Mouse (Mus musculus) MEL (cell line): ENCODE results near the gene Taok2. TPM values are rescaled to one million over a fixed set of nuclear protein-coding genes. Genes with fewer than 3 reads are reported as not detected.
A peak's percentile ranks its signal among the peaks of the same experiment; 100 is the strongest.

Experiments
- DNase-seq: peaks from one replicate; pipeline ENCODE4 v3.0.0; 2011; ENCODE audit warnings: low read depth, low spot score
- H3K27ac ChIP-seq: 2 replicates; pipeline ENCODE4 v1.5.1; 2012; ENCODE audit warnings: low read depth, mild to moderate bottlenecking, control low read depth, low read length, moderate library complexity; ENCODE audit not compliant: control insufficient read depth
- H3K27me3 ChIP-seq, 2 experiments: fragments of 150-350 bp in 1 of 2; sonication (generic) in 1 of 2; 2 replicates each; pipeline ENCODE4 v1.6.1; 2012; ENCODE audit warnings: low read length in 2 of 2, mild to moderate bottlenecking in 2 of 2, improper control_type of control experiment in 1 of 2, moderate library complexity in 1 of 2; ENCODE audit not compliant: insufficient read depth in 2 of 2, control insufficient read depth in 1 of 2
- H3K36me3 ChIP-seq, 2 experiments: 2 replicates each; pipeline ENCODE4 v1.6.1; 2012 to 2014; ENCODE audit warnings: low read length in 2 of 2, improper control_type of control experiment in 1 of 2, inconsistent platforms in 1 of 2, mild to moderate bottlenecking in 1 of 2; ENCODE audit not compliant: insufficient read depth in 2 of 2, control insufficient read depth in 1 of 2
- H3K4me1 ChIP-seq, 2 experiments: fragments of 150-350 bp in 1 of 2; sonication (generic) in 1 of 2; 2 replicates each; pipeline ENCODE4 v1.6.1; 2012; ENCODE audit warnings: low read length in 2 of 2, improper control_type of control experiment in 1 of 2, mild to moderate bottlenecking in 1 of 2; ENCODE audit not compliant: insufficient read depth in 2 of 2, control insufficient read depth in 1 of 2
- H3K4me3 ChIP-seq, 2 experiments: fragments of 150-350 bp in 1 of 2; sonication (generic) in 1 of 2; 2 replicates each; pipeline ENCODE4 v1.5.1; 2012; ENCODE audit warnings: low read depth in 2 of 2, low read length in 2 of 2, mild to moderate bottlenecking in 2 of 2, moderate library complexity in 2 of 2, control low read depth in 1 of 2, improper control_type of control experiment in 1 of 2; ENCODE audit not compliant: control insufficient read depth in 1 of 2, insufficient read depth in 1 of 2
- H3K79me2 ChIP-seq: 2 replicates; pipeline ENCODE4 v1.6.1; 2012; ENCODE audit warnings: mild to moderate bottlenecking, low read length, moderate library complexity; ENCODE audit not compliant: control insufficient read depth, poor library complexity, insufficient read depth
- H3K9ac ChIP-seq: 2 replicates; pipeline ENCODE4 v1.6.1; 2012; ENCODE audit warnings: low read depth, mild to moderate bottlenecking, control low read depth, low read length, moderate library complexity; ENCODE audit not compliant: control insufficient read depth, poor library complexity, severe bottlenecking
- H3K9me3 ChIP-seq: fragments of 150-350 bp; sonication (generic); replicated peaks from 2 replicates; pipeline ENCODE4 v1.6.1; 2012; ENCODE audit warnings: mild to moderate bottlenecking, low read length, improper control_type of control experiment, moderate library complexity; ENCODE audit not compliant: insufficient read depth
- CHD2 ChIP-seq: IDR thresholded peaks from 2 replicates; pipeline ENCODE4 v1.6.1; 2011; ENCODE audit warnings: low read length, improper control_type of control experiment
- CTCF ChIP-seq, 3 experiments: IDR thresholded peaks in 2 of 3; conservative IDR thresholded peaks in 1 of 3; 2 replicates each; pipeline ENCODE4 v1.5.1; 2011 to 2012; ENCODE audit warnings: low read length in 3 of 3, low read depth in 2 of 3, mild to moderate bottlenecking in 2 of 3, improper control_type of control experiment in 1 of 3, inconsistent platforms in 1 of 3, mixed read lengths in 1 of 3, moderate library complexity in 1 of 3; ENCODE audit not compliant: control insufficient read depth in 1 of 3, insufficient read depth in 1 of 3, poor library complexity in 1 of 3, severe bottlenecking in 1 of 3
- ELF1 ChIP-seq: IDR thresholded peaks from 2 replicates; pipeline ENCODE4 v1.6.1; 2014; ENCODE audit warnings: low read depth, mild to moderate bottlenecking, inconsistent platforms, low read length, improper control_type of control experiment, moderate library complexity
- EP300 ChIP-seq, 2 experiments: IDR thresholded peaks; 2 replicates each; pipeline ENCODE4 v1.6.1; 2011; ENCODE audit warnings: improper control_type of control experiment in 2 of 2, low read length in 2 of 2, low read depth in 1 of 2, mild to moderate bottlenecking in 1 of 2
- GABPA ChIP-seq: IDR thresholded peaks from 2 replicates; pipeline ENCODE4 v1.6.1; 2012; ENCODE audit warnings: low read depth, mild to moderate bottlenecking, inconsistent platforms, low read length, improper control_type of control experiment, moderate library complexity
- GATA1 ChIP-seq: IDR thresholded peaks from 2 replicates; pipeline ENCODE4 v1.6.1; 2011; ENCODE audit warnings: low read depth, low read length, improper control_type of control experiment
- JUND ChIP-seq: IDR thresholded peaks from 2 replicates; pipeline ENCODE4 v1.6.1; 2011; ENCODE audit warnings: low read depth, mild to moderate bottlenecking, improper control_type of control experiment, low read length
- MAFK ChIP-seq: IDR thresholded peaks from 2 replicates; pipeline ENCODE4 v1.6.1; 2011; ENCODE audit warnings: low read depth, mild to moderate bottlenecking, low read length, improper control_type of control experiment, borderline replicate concordance
- MYC ChIP-seq: IDR thresholded peaks from 2 replicates; pipeline ENCODE4 v1.6.1; 2011; ENCODE audit warnings: low read depth, mild to moderate bottlenecking, low read length, improper control_type of control experiment, moderate library complexity
- NELFE ChIP-seq: IDR thresholded peaks from 2 replicates; pipeline ENCODE4 v1.6.1; 2011; ENCODE audit warnings: low read depth, low read length, improper control_type of control experiment
- POLR2A ChIP-seq, 2 experiments: IDR thresholded peaks; 2 replicates each; pipeline ENCODE4 v1.6.1; 2011 to 2012; ENCODE audit warnings: low read length in 2 of 2, mild to moderate bottlenecking in 2 of 2, control low read depth in 1 of 2, improper control_type of control experiment in 1 of 2, low read depth in 1 of 2, moderate library complexity in 1 of 2; ENCODE audit not compliant: control insufficient read depth in 1 of 2, insufficient read depth in 1 of 2, poor library complexity in 1 of 2
- POLR2AphosphoS2 ChIP-seq: IDR thresholded peaks from 2 replicates; pipeline ENCODE4 v1.6.1; 2011; ENCODE audit warnings: low read length, improper control_type of control experiment
- RAD21 ChIP-seq: IDR thresholded peaks from 2 replicates; pipeline ENCODE4 v1.6.1; 2011; ENCODE audit warnings: mild to moderate bottlenecking, low read depth, low read length, improper control_type of control experiment
- SIN3A ChIP-seq: IDR thresholded peaks from 2 replicates; pipeline ENCODE4 v1.6.1; 2012; ENCODE audit warnings: low read length, improper control_type of control experiment, inconsistent platforms
- SMC3 ChIP-seq: IDR thresholded peaks from 2 replicates; pipeline ENCODE4 v1.6.1; 2011; ENCODE audit warnings: low read depth, low read length, improper control_type of control experiment
- TAL1 ChIP-seq: IDR thresholded peaks from 2 replicates; pipeline ENCODE4 v1.6.1; 2012; ENCODE audit warnings: mild to moderate bottlenecking, inconsistent platforms, low read length, moderate library complexity, mixed read lengths
- TCF12 ChIP-seq: IDR thresholded peaks from 2 replicates; pipeline ENCODE4 v1.6.1; 2014; ENCODE audit warnings: low read depth, mild to moderate bottlenecking, inconsistent platforms, low read length, improper control_type of control experiment, moderate library complexity
- UBTF ChIP-seq: IDR thresholded peaks from 2 replicates; pipeline ENCODE4 v1.6.1; 2012; ENCODE audit warnings: low read depth, mild to moderate bottlenecking, inconsistent platforms, low read length, improper control_type of control experiment, moderate library complexity, borderline replicate concordance; ENCODE audit not compliant: insufficient read depth
- ZKSCAN1 ChIP-seq: IDR thresholded peaks from 2 replicates; pipeline ENCODE4 v1.6.1; 2012; ENCODE audit warnings: low read depth, mild to moderate bottlenecking, inconsistent platforms, low read length, improper control_type of control experiment, moderate library complexity
- ZNF384 ChIP-seq: IDR thresholded peaks from 2 replicates; pipeline ENCODE4 v1.6.1; 2012; ENCODE audit warnings: low read depth, mild to moderate bottlenecking, inconsistent platforms, low read length, improper control_type of control experiment
- polyA plus RNA-seq, 2 experiments: library from polyadenylated mRNA; stranded (reverse) in 1 of 2; unstranded in 1 of 2; fragments of >175 nt in 1 of 2; fragments of >200 nt in 1 of 2; gene quantifications; 2 replicates each; pipeline versions ENCODE4 v1.2.1 to v1.2.4; 2012; ENCODE audit warnings: low replicate concordance in 2 of 2, low read depth in 1 of 2; ENCODE audit not compliant: insufficient read length in 2 of 2, insufficient read depth in 1 of 2, missing spikeins in 1 of 2
- total RNA-seq: library from RNA; depleted of rRNA; stranded (reverse); fragments of 300-350 nt; gene quantifications from 2 replicates; pipeline ENCODE4 v1.2.3, GENCODE M21; 2012

The Taok2 gene
- total and polyA plus RNA-seq, 3 experiments = 29.0 to 52.3 (median 34.2) TPM

GRCm38 (mm10) chr7:126821835-126822511 is 62.5 kb downstream of the Taok2 start (continued):
- TF ChIP-seq POLR2AphosphoS2 (no peak), TAL1 (no peak), MYC (no peak)
- TF ChIP-seq, all 39 proteins: peak for 11

- Histone ChIP-seq H3K79me2 (no peaks in the 10 kb centered on the region), H3K36me3 (no peaks in the 10 kb centered on the region), H3K4me1 (peaks cover 2 to 8% of the 10 kb centered on the region in 2 experiments; a peak in 3 of 4 replicates), H3K9ac (no peak overlapping the region)
- no peak for DNase-seq
- TF ChIP-seq RAD21 (peak; percentile 23), ELF1 (no peak), CTCF (IDR thresholded peaks at IDR 0.05 in 2 of 3, conservative IDR thresholded peaks at IDR 0.05 in 1 of 3; ENCODE audit: control insufficient read depth in 1 of 3, insufficient read depth in 1 of 3, low read depth in 2 of 3, low read length in 3 of 3, poor library complexity in 1 of 3, severe bottlenecking in 1 of 3) (peak in 2 of 3 experiments; percentile 30 to 73; a peak in 4 of 6 replicates), POLR2AphosphoS2 (no peak), UBTF (no peak), SMC3 (peak; percentile 19; the same call in 1 of the 2 replicates), ZNF384 (peak; percentile 64)
- TF ChIP-seq, all 39 proteins: peak for 4
- 0 out of 4 replicates have a peak, but pooled peaks cover 2% of the 10 kb centered on the region in 2 experiments for H3K27me3 ChIP-seq
- H3K27ac ChIP-seq = no peak overlapping the region
- H3K4me3 ChIP-seq = no peak overlapping the region
- no peaks in the 10 kb centered on the region for H3K9me3 ChIP-seq
These were observed 65.7 kb downstream of the Taok2 start for GRCm38 (mm10) chr7:126818818-126819217.

GRCm38 (mm10) chr7:126817595-126817994 is 66.9 kb downstream of the Taok2 start:
- Histone ChIP-seq H3K36me3 (no peaks in the 10 kb centered on the region), H3K4me1 (peaks cover 2 to 7% of the 10 kb centered on the region in 2 experiments; a peak in 3 of 4 replicates), H3K9me3 (no peaks in the 10 kb centered on the region), H3K27ac (no peak overlapping the region), H3K79me2 (no peaks in the 10 kb centered on the region), H3K27me3 (0 out of 4 replicates have a peak, but pooled peaks cover 2% of the 10 kb centered on the region in 2 experiments), H3K9ac (no peak overlapping the region), H3K4me3 (no peak overlapping the region)
- DNase-seq = no peak
- TF ChIP-seq MAFK = no peak
- no peak for TF ChIP-seq TCF12
- no peak for TF ChIP-seq CHD2
- no peak for TF ChIP-seq SIN3A
- TF ChIP-seq POLR2A (IDR thresholded peaks at IDR 0.05; ENCODE audit: control insufficient read depth in 1 of 2, insufficient read depth in 1 of 2, low read depth in 1 of 2, low read length in 2 of 2, poor library complexity in 1 of 2) = no peak
- TF ChIP-seq ZKSCAN1 = no peak
- TF ChIP-seq EP300 (IDR thresholded peaks at IDR 0.05; ENCODE audit: low read depth in 1 of 2, low read length in 2 of 2) = no peak
- TF ChIP-seq GABPA = no peak
- no peak for TF ChIP-seq ZNF384
- TF ChIP-seq GATA1 = no peak
- TF ChIP-seq NELFE = no peak
- no peak for TF ChIP-seq RAD21
- no peak for TF ChIP-seq JUND
